Mouse (Mus musculus) limb, embryonic 12.5 days (tissue): ENCODE results near the gene Gm21800. TPM values are rescaled to one million over a fixed set of nuclear protein-coding genes. Genes with fewer than 3 reads are reported as not detected.
"Not testable (repeated sequence)": the region's sequence is repeated elsewhere in the genome, so short reads cannot be mapped to it uniquely, and the experiment has no call there.

Source experiments
- ATAC-seq: fragments of 200-750 bp; cut with Nextera tagmentation; 2 replicates; pipeline ENCODE4 v1.8.0; 2017; ENCODE audit warnings: low read depth, moderate TSS enrichment; ENCODE audit not compliant: insufficient number of reproducible peaks, insufficient read depth, low FRiP score, low TSS enrichment
- H3K27ac ChIP-seq: fragments of 300-500 bp; sonication (generic); 2 replicates; pipeline ENCODE4 v1.5.1; 2016; ENCODE audit warnings: mild to moderate bottlenecking, moderate library complexity
- H3K27me3 ChIP-seq: fragments of 300-500 bp; sonication (generic); 2 replicates; pipeline ENCODE4 v1.6.1; 2016; ENCODE audit warnings: mild to moderate bottlenecking, moderate library complexity
- H3K36me3 ChIP-seq: fragments of 300-500 bp; sonication (generic); 2 replicates; pipeline ENCODE4 v1.6.1; 2016; ENCODE audit warnings: mild to moderate bottlenecking, moderate library complexity
- H3K4me1 ChIP-seq: fragments of 300-500 bp; sonication (generic); replicated peaks from 2 replicates; pipeline ENCODE4 v1.6.1; 2016
- H3K4me2 ChIP-seq: fragments of 300-500 bp; sonication (generic); 2 replicates; pipeline ENCODE4 v1.6.1; 2016; ENCODE audit warnings: mild to moderate bottlenecking, moderate library complexity
- H3K4me3 ChIP-seq: fragments of 300-500 bp; sonication (generic); replicated peaks from 2 replicates; pipeline ENCODE4 v1.5.1; 2016; ENCODE audit warnings: mild to moderate bottlenecking
- H3K9ac ChIP-seq: fragments of 300-500 bp; sonication (generic); replicated peaks from 2 replicates; pipeline ENCODE4 v1.6.1; 2016; ENCODE audit warnings: mild to moderate bottlenecking, moderate library complexity
- H3K9me3 ChIP-seq: fragments of 300-500 bp; sonication (generic); 2 replicates; pipeline ENCODE4 v1.6.1; 2016; ENCODE audit warnings: mild to moderate bottlenecking, moderate library complexity
- WGBS: fragments of 180-500 bp; shearing (Covaris S2); methylation state at CpG from one replicate; pipeline ENCODE4 v1.1.7; 2016; 5-methylcytosine and 5-hydroxymethylcytosine counted together
- polyA plus RNA-seq: library from polyadenylated mRNA; unstranded; fragments of >200 nt; fragmentation: Nextera tagmentation; extraction: Ambion mirVana; gene quantifications from 2 replicates; pipeline ENCODE4 v1.2.1, GENCODE M21; 2016

Gene Gm21800
- polyA plus RNA-seq = not detected in 2 replicates

- not testable (repeated sequence) for H3K9me3 ChIP-seq, H3K27me3 ChIP-seq, H3K36me3 ChIP-seq, H3K9ac ChIP-seq, H3K27ac ChIP-seq, H3K4me3 ChIP-seq, H3K4me2 ChIP-seq, ATAC-seq, H3K4me1 ChIP-seq
- 85% methylated on average over 2 of the region's 3 CpGs for WGBS
These were observed at the start of gene Gm21800 for GRCm38 (mm10) chrY:41406198-41406597. Gene Gm21800 (plus strand): TSS chrY:41406498.
